Mouse (Mus musculus) embryonic facial prominence, embryonic 15.5 days (tissue): ENCODE measurements around the gene Hsp90aa1. TPM values are rescaled to one million over a fixed set of nuclear protein-coding genes. Genes with fewer than 3 reads are reported as not detected.
"Not testable (repeated sequence)": the region's sequence is repeated elsewhere in the genome, so short reads cannot be mapped to it uniquely, and the experiment has no call there.

ENCODE experiments used
- ATAC-seq: fragments of 200-750 bp; cut with Nextera tagmentation; 2 replicates; pipeline ENCODE4 v1.8.0; 2017; ENCODE audit warnings: low read depth, moderate TSS enrichment; ENCODE audit not compliant: insufficient number of reproducible peaks, low FRiP score, low TSS enrichment
- H3K27ac ChIP-seq: fragments of 300-500 bp; sonication (generic); replicated peaks from 2 replicates; pipeline ENCODE4 v1.5.1; 2015; ENCODE audit warnings: mild to moderate bottlenecking, inconsistent platforms
- H3K27me3 ChIP-seq: fragments of 300-500 bp; sonication (generic); 2 replicates; pipeline ENCODE4 v1.6.1; 2015; ENCODE audit warnings: inconsistent platforms
- H3K36me3 ChIP-seq: fragments of 300-500 bp; sonication (generic); 2 replicates; pipeline ENCODE4 v1.6.1; 2015; ENCODE audit warnings: mild to moderate bottlenecking, inconsistent platforms
- H3K4me1 ChIP-seq: fragments of 300-500 bp; sonication (generic); 2 replicates; pipeline ENCODE4 v1.6.1; 2015; ENCODE audit warnings: inconsistent platforms
- H3K4me2 ChIP-seq: fragments of 300-500 bp; sonication (generic); replicated peaks from 2 replicates; pipeline ENCODE4 v1.6.1; 2015; ENCODE audit warnings: mild to moderate bottlenecking, inconsistent platforms
- H3K4me3 ChIP-seq: fragments of 300-500 bp; sonication (generic); replicated peaks from 2 replicates; pipeline ENCODE4 v1.5.1; 2015; ENCODE audit warnings: mild to moderate bottlenecking, inconsistent platforms
- H3K9ac ChIP-seq: fragments of 300-500 bp; sonication (generic); 2 replicates; pipeline ENCODE4 v1.6.1; 2015; ENCODE audit warnings: inconsistent platforms
- H3K9me3 ChIP-seq: fragments of 300-500 bp; sonication (generic); replicated peaks from 2 replicates; pipeline ENCODE4 v1.6.1; 2016; ENCODE audit warnings: inconsistent platforms
- WGBS: fragments of 180-500 bp; shearing (Covaris S2); methylation state at CpG from one replicate; pipeline ENCODE4 v1.1.7; 2015; 5-methylcytosine and 5-hydroxymethylcytosine counted together
- polyA plus RNA-seq: library from polyadenylated mRNA; unstranded; fragments of >200 nt; fragmentation: Nextera tagmentation; extraction: Ambion mirVana; gene quantifications from 2 replicates; pipeline ENCODE4 v1.2.1, GENCODE M21; 2015

Gene Hsp90aa1
- polyA plus RNA-seq, 1 experiment from 2014 or later: 978 TPM

DNA sequence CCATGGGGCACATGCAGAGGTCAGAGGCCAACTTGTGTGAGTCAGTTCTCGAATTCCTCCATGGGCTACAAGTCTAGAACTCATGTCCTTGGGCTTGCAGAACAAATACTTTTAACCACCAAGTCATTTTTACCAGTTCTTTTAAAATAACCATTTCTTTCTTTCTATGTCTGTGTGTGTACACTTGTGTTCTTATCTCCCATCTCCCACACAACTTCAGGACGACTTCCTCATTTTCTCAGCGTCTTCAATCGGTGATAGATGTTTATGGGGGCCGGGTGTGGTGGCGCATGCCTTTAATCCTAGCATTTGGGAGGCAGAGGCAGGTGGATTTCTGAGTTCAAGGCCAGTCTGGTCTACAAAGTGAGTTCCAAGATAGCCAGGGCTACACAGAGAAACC is 11.7 kb upstream of the Hsp90aa1 start:
- Histone ChIP-seq H3K4me2 (no peak overlapping the region), H3K36me3 (no peaks in the 10 kb centered on the region), H3K9me3 (no peaks in the 10 kb centered on the region), H3K9ac (no peak overlapping the region), H3K4me3 (no peak overlapping the region), H3K4me1 (no peaks in the 10 kb centered on the region), H3K27ac (no peak overlapping the region), H3K27me3 (no peaks in the 10 kb centered on the region)
- WGBS: 89% methylated on average over 6 of the region's 6 CpGs
- no peak for ATAC-seq

DNA sequence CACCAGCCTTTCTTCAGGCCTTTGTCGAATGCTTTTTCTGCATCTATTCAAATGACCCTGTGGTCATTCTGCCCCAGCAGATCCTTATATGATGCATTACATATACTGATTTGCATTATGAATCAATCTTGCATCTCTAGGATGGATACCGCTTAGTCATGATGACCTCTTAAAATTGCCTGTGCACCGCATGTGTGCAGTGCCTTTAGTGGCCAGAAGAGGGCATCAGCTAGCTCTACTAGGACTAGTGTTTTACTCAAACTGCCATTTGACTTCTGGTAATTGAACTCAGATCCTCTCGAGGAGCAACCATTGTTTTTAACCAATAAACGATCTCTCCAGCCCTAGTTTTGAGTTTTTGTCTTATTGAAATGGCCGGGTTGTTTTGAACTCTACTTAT is 11.3 kb upstream of the Hsp90aa1 start:
- Histone ChIP-seq H3K27ac (no peak overlapping the region), H3K27me3 (no peaks in the 10 kb centered on the region), H3K9me3 (no peaks in the 10 kb centered on the region), H3K9ac (no peak overlapping the region), H3K4me3 (no peak overlapping the region), H3K36me3 (no peaks in the 10 kb centered on the region), H3K4me1 (no peaks in the 10 kb centered on the region), H3K4me2 (no peak overlapping the region)
- ATAC-seq: no peak
- 94% methylated on average over 6 of the region's 6 CpGs for whole genome bisulfite sequencing

DNA sequence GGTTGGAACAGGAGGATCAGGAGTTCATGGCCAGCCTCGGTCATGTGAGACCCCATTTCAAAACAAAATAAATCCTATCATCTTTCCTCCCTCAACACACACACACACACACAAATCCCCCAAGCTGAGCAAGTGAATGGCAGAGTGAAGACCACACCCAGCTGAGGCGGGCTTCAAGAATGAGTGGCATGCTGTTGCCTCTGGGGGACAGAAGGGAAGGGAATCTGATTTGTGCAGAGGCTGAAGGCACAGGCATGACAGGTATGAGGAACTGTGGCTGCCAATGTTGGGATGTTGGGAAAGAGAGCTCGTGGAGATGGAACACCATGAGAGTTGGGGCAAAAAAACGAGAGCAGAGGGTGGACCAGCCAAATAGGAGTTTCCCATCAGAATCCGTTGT is 8.7 kb upstream of the Hsp90aa1 start:
- 56% methylated on average over 5 of the region's 5 CpGs for WGBS
- Histone ChIP-seq H3K9me3 (no peaks in the 10 kb centered on the region), H3K36me3 (no peaks in the 10 kb centered on the region), H3K4me1 (peaks cover 9% of the 10 kb centered on the region), H3K9ac (no peak overlapping the region), H3K4me3 (no peak overlapping the region), H3K27me3 (no peaks in the 10 kb centered on the region), H3K27ac (no peak overlapping the region), H3K4me2 (no peak overlapping the region)
- no peak for ATAC-seq

DNA sequence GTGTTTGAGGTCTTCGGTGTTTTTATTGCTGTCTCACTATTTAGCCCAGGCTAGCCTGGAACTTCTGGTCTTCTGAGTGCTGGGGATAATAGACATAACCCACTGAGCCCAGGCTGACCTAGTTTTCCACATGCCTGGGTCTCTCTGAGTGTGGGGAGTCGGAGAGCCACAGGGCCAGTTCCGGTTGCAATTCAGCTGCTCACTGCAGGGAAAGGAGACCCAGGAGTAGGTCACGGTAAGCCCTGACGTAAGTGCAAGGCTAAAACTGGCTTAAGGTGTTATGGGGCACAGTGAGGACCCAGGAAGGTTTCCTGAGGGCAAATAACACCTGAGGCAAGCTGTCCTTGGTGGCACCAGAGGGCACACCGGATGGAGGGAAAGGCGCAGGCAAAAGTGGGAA is 4.9 kb upstream of the Hsp90aa1 start:
- Histone ChIP-seq H3K4me3 (no peak overlapping the region), H3K9me3 (no peaks in the 10 kb centered on the region), H3K4me2 (no peak overlapping the region), H3K4me1 (peaks cover 25% of the 10 kb centered on the region), H3K27ac (no peak overlapping the region), H3K36me3 (no peaks in the 10 kb centered on the region), H3K9ac (no peak overlapping the region), H3K27me3 (no peaks in the 10 kb centered on the region)
- WGBS: 78% methylated on average over 7 of the region's 7 CpGs
- ATAC-seq: no peak

DNA sequence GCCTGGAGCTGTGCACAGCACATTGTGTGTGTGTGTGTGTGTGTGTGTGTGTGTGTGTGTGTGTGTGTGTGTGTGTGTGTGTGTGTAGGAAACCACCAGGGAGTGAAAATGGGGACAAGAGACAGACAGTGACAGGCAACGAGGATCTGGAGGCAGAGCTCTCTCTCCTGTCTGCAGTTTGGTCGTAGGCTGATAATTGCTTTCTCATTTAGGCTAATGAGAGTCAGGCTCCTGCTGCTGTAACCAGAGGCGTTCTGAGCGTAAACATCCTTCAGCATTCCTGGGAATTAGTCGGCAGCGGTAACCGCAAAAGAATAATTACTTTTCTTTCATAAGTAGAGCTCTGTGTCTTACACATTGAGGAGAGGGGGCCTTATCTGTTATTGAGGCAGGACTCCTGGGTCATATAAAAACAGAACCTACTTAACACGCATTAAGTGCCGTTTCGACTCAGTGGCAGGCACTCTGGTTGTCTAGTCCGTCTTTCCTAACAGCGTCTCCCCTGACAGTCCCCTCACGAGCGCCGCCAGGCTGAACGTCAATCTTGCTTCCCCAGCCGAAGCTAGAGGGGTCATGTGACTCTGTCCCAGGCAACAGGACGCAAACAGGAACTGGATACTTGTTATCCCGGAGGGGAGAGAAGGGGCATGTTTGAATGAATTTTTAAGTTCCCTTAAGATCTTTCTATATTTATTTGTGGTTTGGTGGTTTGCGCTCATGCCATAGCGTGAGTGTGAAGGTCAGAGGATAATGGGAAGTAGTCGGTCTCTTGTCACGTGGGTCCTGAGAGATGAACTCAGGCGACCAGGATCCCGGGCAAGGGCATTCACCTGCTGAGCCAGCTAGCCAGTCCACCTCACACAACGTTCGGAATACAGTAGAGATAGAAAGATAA is 4.1 kb upstream of the Hsp90aa1 start:
- under 1% methylated on average over 27 of the region's 27 CpGs for WGBS

GRCm38 (mm10) chr12:110705419-110705818 is 2.9 kb upstream of the Hsp90aa1 start:
- H3K4me2 ChIP-seq, H3K27ac ChIP-seq, H3K9me3 ChIP-seq, H3K4me3 ChIP-seq, ATAC-seq, H3K36me3 ChIP-seq, H3K9ac ChIP-seq, H3K27me3 ChIP-seq: not testable (repeated sequence)
- peaks cover 25% of the 10 kb centered on the region for H3K4me1 ChIP-seq
- 77% methylated on average over 4 of the region's 4 CpGs for WGBS

More for the DNA sequence above, 4.1 kb upstream of the Hsp90aa1 start:
- no peaks in the 10 kb centered on the region for H3K36me3 ChIP-seq
- H3K27ac ChIP-seq: peak overlapping the region; percentile 39; the same call in 1 of the 2 replicates
- peaks cover 25% of the 10 kb centered on the region for H3K4me1 ChIP-seq
- H3K9ac ChIP-seq: no peak overlapping the region
- no peaks in the 10 kb centered on the region for H3K9me3 ChIP-seq
- H3K4me3 ChIP-seq: peak overlapping the region; percentile 41
- H3K4me2 ChIP-seq: peak overlapping the region; percentile 64
- 0 out of 2 replicates have a peak, but pooled peaks have one; percentile 51 for ATAC-seq
- H3K27me3 ChIP-seq: no peaks in the 10 kb centered on the region

- Histone ChIP-seq H3K27me3 (no peaks in the 10 kb centered on the region), H3K9ac (no peak overlapping the region), H3K4me2 (no peak overlapping the region), H3K36me3 (no peaks in the 10 kb centered on the region), H3K4me3 (no peak overlapping the region), H3K9me3 (no peaks in the 10 kb centered on the region), H3K4me1 (peaks cover 25% of the 10 kb centered on the region), H3K27ac (no peak overlapping the region)
- WGBS: 69% methylated on average over 7 of the region's 7 CpGs
- no peak for ATAC-seq
These were observed 1.2 kb upstream of the Hsp90aa1 start for GRCm38 (mm10) chr12:110703682-110704081.

- peak; percentile 61; the same call in 1 of the 2 replicates for ATAC-seq
- H3K9ac ChIP-seq: no peak overlapping the region
- H3K27ac ChIP-seq: 0 out of 2 replicates have a peak overlapping the region, but pooled peaks have one; percentile 17
- no peaks in the 10 kb centered on the region for H3K36me3 ChIP-seq
- H3K4me3 ChIP-seq: no peak overlapping the region
- H3K27me3 ChIP-seq: no peaks in the 10 kb centered on the region
- WGBS: 18% methylated on average over 8 of the region's 8 CpGs
- H3K4me1 ChIP-seq: peaks cover 25% of the 10 kb centered on the region
- H3K4me2 ChIP-seq: 0 out of 2 replicates have a peak overlapping the region, but pooled peaks have one; percentile 30
- H3K9me3 ChIP-seq: no peaks in the 10 kb centered on the region
These were observed 512 bp upstream of the Hsp90aa1 start for GRCm38 (mm10) chr12:110703008-110703471.

GRCm38 (mm10) chr12:110701363-110701762 is 1.2 kb downstream of the Hsp90aa1 start:
- H3K4me2 ChIP-seq, H3K9ac ChIP-seq, H3K36me3 ChIP-seq, H3K4me3 ChIP-seq, H3K9me3 ChIP-seq, H3K27ac ChIP-seq, ATAC-seq, H3K27me3 ChIP-seq: not testable (repeated sequence)
- peaks cover 20% of the 10 kb centered on the region for H3K4me1 ChIP-seq
- WGBS: 32% methylated on average over 3 of the region's 3 CpGs

DNA sequence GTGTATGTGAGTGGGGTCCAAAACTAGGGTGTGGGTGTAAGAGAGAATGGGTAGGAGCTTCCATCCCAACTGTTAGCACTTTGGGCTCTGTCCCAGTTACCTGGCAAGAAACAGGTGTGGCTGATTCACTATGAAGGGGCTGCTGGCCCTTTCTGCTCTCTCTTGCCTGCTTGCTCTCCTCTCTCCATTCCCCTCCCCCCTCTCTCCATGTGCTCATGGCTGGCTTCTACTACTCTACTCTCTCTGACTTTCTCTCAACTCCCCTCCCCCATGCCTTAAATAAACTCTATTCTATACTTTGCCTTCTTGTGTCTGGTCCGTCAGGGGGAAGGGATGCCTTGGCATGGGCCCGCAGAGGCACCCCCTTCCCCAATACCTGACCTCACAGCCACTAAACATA is 1.8 kb downstream of the Hsp90aa1 start:
- WGBS: 66% methylated on average over 2 of the region's 2 CpGs
- H3K4me2 ChIP-seq: no peak overlapping the region
- H3K9ac ChIP-seq: no peak overlapping the region
- no peak overlapping the region for H3K4me3 ChIP-seq
- H3K36me3 ChIP-seq: no peaks in the 10 kb centered on the region
- no peaks in the 10 kb centered on the region for H3K9me3 ChIP-seq
- H3K27ac ChIP-seq: no peak overlapping the region
- no peak for ATAC-seq
- H3K4me1 ChIP-seq: peaks cover 14% of the 10 kb centered on the region
- no peaks in the 10 kb centered on the region for H3K27me3 ChIP-seq

DNA sequence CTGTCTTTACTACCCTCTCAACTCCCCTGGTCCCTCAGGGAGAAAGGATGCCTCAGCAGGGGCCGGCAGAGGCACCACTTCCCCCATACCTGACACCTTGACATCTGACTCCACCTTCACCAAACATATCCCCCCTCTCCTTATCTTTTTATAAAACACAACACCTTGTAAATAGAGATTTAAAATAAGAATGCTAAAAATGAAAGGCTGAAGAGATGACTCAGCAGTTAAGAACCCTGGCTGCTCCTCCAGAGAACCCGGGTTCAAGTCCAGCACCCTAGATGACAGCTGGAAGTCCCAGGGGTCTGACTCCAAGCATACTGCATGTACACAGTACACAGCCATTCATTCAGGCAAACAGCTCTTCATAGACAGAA is 3.4 kb downstream of the Hsp90aa1 start:
- H3K9ac ChIP-seq: no peak overlapping the region

More for the DNA sequence above, 3.4 kb downstream of the Hsp90aa1 start:
- H3K4me2 ChIP-seq: 0 out of 2 replicates have a peak overlapping the region, but pooled peaks have one; percentile 6
- no peak for ATAC-seq
- H3K27me3 ChIP-seq: no peaks in the 10 kb centered on the region
- no peak overlapping the region for H3K27ac ChIP-seq
- H3K36me3 ChIP-seq: peaks cover 7% of the 10 kb centered on the region; the same call in 1 of the 2 replicates
- WGBS: 51% methylated on average over 2 of the region's 2 CpGs
- no peaks in the 10 kb centered on the region for H3K9me3 ChIP-seq
- no peak overlapping the region for H3K4me3 ChIP-seq
- H3K4me1 ChIP-seq: peaks cover 21% of the 10 kb centered on the region
